Mouse (Mus musculus): Measurements from ENCODE around the gene Rasa2. TPM values are rescaled to one million over a fixed set of nuclear protein-coding genes. Genes with fewer than 3 reads are reported as not detected.
A peak's percentile ranks its signal among the peaks of the same experiment; 100 is the strongest.

The Rasa2 gene
- polyA plus RNA-seq, 1 experiment from 2014 or later, result 14.0 TPM

- DNase-seq (ENCODE audit: low spot score, missing footprints), result no peak
- no peaks in the 10 kb centered on the region for H3K9me3 ChIP-seq (ENCODE audit: control insufficient read depth, low read length)
- no peak overlapping the region for H3K4me2 ChIP-seq
- H3K4me3 ChIP-seq (ENCODE audit: low read depth, low read length), result no peak overlapping the region
- H3K27ac ChIP-seq (ENCODE audit: low read depth, low read length), result no peak overlapping the region
- ATAC-seq (ENCODE audit: low FRiP score), result no peak
- H3K4me1 ChIP-seq (ENCODE audit: control insufficient read depth, insufficient read depth, low read length), result peaks cover 3% of the 10 kb centered on the region; the same call in 1 of the 2 replicates
- H3K27me3 ChIP-seq (ENCODE audit: control insufficient read depth, insufficient read depth, low read length), result 0 out of 2 replicates have a peak, but pooled peaks cover 2% of the 10 kb centered on the region
- WGBS, result 79% methylated on average over 6 of the region's 6 CpGs
- no peak overlapping the region for H3K9ac ChIP-seq (ENCODE audit: low read length)
- H3K36me3 ChIP-seq (ENCODE audit: control insufficient read depth, insufficient read depth, low read length), result no peaks in the 10 kb centered on the region
Measured at GRCm38 (mm10) chr9:96635176-96635575, 3.8 kb upstream of the Rasa2 start.

DNA sequence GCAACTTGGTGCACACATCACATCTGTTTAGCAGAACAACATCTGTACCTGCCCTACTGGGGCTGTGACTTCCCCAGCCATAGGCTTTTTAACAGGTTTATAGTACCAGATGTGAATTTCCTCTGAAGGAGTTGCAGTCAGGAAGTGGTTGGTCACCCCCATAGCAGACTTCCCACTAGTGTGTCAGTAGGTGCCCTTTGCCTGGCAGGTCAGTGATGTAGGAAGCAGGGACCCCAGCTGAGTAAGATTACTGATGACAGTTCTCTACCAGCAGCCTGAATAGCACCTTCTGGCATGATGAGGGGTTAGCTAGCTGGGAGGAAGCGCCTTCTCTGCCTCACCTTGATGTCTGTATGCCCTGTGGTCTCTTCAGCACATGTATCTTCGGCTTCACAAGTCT lies 2.4 kb upstream of the Rasa2 start:
- 0 out of 2 replicates have a peak, but pooled peaks cover 2% of the 10 kb centered on the region for H3K27me3 ChIP-seq (ENCODE audit: control insufficient read depth, insufficient read depth, low read length)
- H3K4me1 ChIP-seq (ENCODE audit: control insufficient read depth, insufficient read depth, low read length), result peaks cover 3% of the 10 kb centered on the region; the same call in 1 of the 2 replicates
- ATAC-seq (ENCODE audit: low FRiP score) (no peak), DNase-seq (ENCODE audit: low spot score, missing footprints) (no peak)
- no peak overlapping the region for H3K4me3 ChIP-seq (ENCODE audit: low read depth, low read length)
- no peak overlapping the region for H3K4me2 ChIP-seq
- no peaks in the 10 kb centered on the region for H3K9me3 ChIP-seq (ENCODE audit: control insufficient read depth, low read length)
- H3K36me3 ChIP-seq (ENCODE audit: control insufficient read depth, insufficient read depth, low read length), result no peaks in the 10 kb centered on the region
- no peak overlapping the region for H3K9ac ChIP-seq (ENCODE audit: low read length)
- no peak overlapping the region for H3K27ac ChIP-seq (ENCODE audit: low read depth, low read length)
- 89% methylated on average over 2 of the region's 2 CpGs for WGBS

GRCm38 (mm10) chr9:96632756-96633155 lies 1.3 kb upstream of the Rasa2 start:
- Histone ChIP-seq H3K9me3 (ENCODE audit: control insufficient read depth, low read length) (no peaks in the 10 kb centered on the region), H3K27me3 (ENCODE audit: control insufficient read depth, insufficient read depth, low read length) (0 out of 2 replicates have a peak, but pooled peaks cover 2% of the 10 kb centered on the region), H3K4me1 (ENCODE audit: control insufficient read depth, insufficient read depth, low read length) (peaks cover 3% of the 10 kb centered on the region; the same call in 1 of the 2 replicates), H3K27ac (ENCODE audit: low read depth, low read length) (no peak overlapping the region), H3K9ac (ENCODE audit: low read length) (no peak overlapping the region), H3K36me3 (ENCODE audit: control insufficient read depth, insufficient read depth, low read length) (no peaks in the 10 kb centered on the region), H3K4me2 (no peak overlapping the region), H3K4me3 (ENCODE audit: low read depth, low read length) (no peak overlapping the region)
- WGBS, result 37% methylated on average over 7 of the region's 7 CpGs
- no peak for ATAC-seq (ENCODE audit: low FRiP score)
- DNase-seq (ENCODE audit: low spot score, missing footprints), result no peak

GRCm38 (mm10) chr9:96632073-96632690 lies 765 bp upstream of the Rasa2 start:
- ATAC-seq (ENCODE audit: low FRiP score), result no peak
- Histone ChIP-seq H3K9ac (ENCODE audit: low read length) (no peak overlapping the region), H3K9me3 (ENCODE audit: control insufficient read depth, low read length) (no peaks in the 10 kb centered on the region), H3K4me2 (peak overlapping the region; percentile 91), H3K4me3 (ENCODE audit: low read depth, low read length) (peak overlapping the region; percentile 91; the same call in 1 of the 2 replicates), H3K27me3 (ENCODE audit: control insufficient read depth, insufficient read depth, low read length) (0 out of 2 replicates have a peak, but pooled peaks cover 2% of the 10 kb centered on the region), H3K36me3 (ENCODE audit: control insufficient read depth, insufficient read depth, low read length) (no peaks in the 10 kb centered on the region), H3K27ac (ENCODE audit: low read depth, low read length) (no peak overlapping the region), H3K4me1 (ENCODE audit: control insufficient read depth, insufficient read depth, low read length) (peaks cover 3% of the 10 kb centered on the region; the same call in 1 of the 2 replicates)
- 67% methylated on average over 6 of the region's 6 CpGs for WGBS
- DNase-seq (ENCODE audit: low spot score, missing footprints), result no peak

DNA sequence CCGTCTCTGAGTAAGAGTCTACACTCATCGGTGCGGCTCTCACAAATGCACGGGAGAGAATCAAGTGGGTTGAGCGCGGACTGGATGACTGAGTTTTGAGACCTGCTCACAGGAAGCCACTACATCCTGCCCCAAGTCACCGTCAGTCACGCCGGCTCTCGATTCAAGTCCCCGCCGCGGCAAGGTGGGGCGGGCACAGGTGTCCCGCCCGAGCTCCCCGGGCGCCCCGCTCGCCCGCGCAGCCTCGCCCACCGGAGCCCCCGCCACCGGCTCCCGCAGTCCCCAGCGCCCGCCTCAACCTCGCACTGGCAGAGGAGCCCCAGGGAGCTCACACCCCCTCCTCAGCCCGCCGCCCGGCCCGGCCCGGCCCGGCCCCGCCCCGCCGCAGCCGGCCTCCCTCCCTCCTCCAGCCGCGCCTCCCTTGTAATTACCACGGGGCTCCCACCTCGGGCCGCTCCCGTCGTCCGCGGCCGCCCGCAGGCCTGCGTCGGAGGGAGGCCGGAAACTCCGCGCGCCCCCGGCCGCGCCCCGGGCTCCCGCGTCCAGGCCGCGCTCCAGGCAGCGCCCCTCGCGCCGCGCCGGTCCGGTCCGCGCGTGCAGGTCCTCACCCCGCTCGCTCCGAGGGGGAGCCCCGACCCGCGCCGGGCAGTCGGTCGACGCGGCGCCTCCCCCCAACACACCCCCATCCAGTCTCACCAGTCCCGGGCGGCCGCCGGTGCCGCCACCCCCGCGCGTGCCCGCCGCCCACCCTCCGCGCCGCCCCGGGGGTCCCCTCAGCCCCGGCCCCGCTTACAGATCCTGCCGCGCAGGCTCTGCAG lies 637 bp downstream of the Rasa2 start:
- peaks cover 3% of the 10 kb centered on the region; the same call in 1 of the 2 replicates for H3K4me1 ChIP-seq (ENCODE audit: control insufficient read depth, insufficient read depth, low read length)
- DNase-seq (ENCODE audit: low spot score, missing footprints) (peak; percentile 95), ATAC-seq (ENCODE audit: low FRiP score) (peak; percentile 86)

GRCm38 (mm10) chr9:96629151-96629550 lies 2.3 kb downstream of the Rasa2 start:
- WGBS, result 72% methylated on average over 4 of the region's 4 CpGs
- no peak overlapping the region for H3K4me2 ChIP-seq
- DNase-seq (ENCODE audit: low spot score, missing footprints), result no peak
- H3K9ac ChIP-seq (ENCODE audit: low read length), result no peak overlapping the region
- no peaks in the 10 kb centered on the region for H3K9me3 ChIP-seq (ENCODE audit: control insufficient read depth, low read length)
- 0 out of 2 replicates have a peak, but pooled peaks cover 2% of the 10 kb centered on the region for H3K27me3 ChIP-seq (ENCODE audit: control insufficient read depth, insufficient read depth, low read length)
- H3K27ac ChIP-seq (ENCODE audit: low read depth, low read length), result no peak overlapping the region
- no peak for ATAC-seq (ENCODE audit: low FRiP score)
- peaks cover 3% of the 10 kb centered on the region; the same call in 1 of the 2 replicates for H3K4me1 ChIP-seq (ENCODE audit: control insufficient read depth, insufficient read depth, low read length)
- no peak overlapping the region for H3K4me3 ChIP-seq (ENCODE audit: low read depth, low read length)
- H3K36me3 ChIP-seq (ENCODE audit: control insufficient read depth, insufficient read depth, low read length), result no peaks in the 10 kb centered on the region

More for the DNA sequence above, 637 bp downstream of the Rasa2 start:
- no peaks in the 10 kb centered on the region for H3K9me3 ChIP-seq (ENCODE audit: control insufficient read depth, low read length)
- H3K27ac ChIP-seq (ENCODE audit: low read depth, low read length), result peak overlapping the region; percentile 95
- H3K4me2 ChIP-seq, result peak overlapping the region; percentile 91
- under 1% methylated on average over 74 of the region's 105 CpGs for WGBS
- H3K4me3 ChIP-seq (ENCODE audit: low read depth, low read length), result peak overlapping the region; percentile 91
- peak overlapping the region; percentile 95 for H3K9ac ChIP-seq (ENCODE audit: low read length)
- no peaks in the 10 kb centered on the region for H3K36me3 ChIP-seq (ENCODE audit: control insufficient read depth, insufficient read depth, low read length)
- H3K27me3 ChIP-seq (ENCODE audit: control insufficient read depth, insufficient read depth, low read length), result 0 out of 2 replicates have a peak, but pooled peaks cover 2% of the 10 kb centered on the region

GRCm38 (mm10) chr9:96627557-96628085 lies 3.8 kb downstream of the Rasa2 start:
- H3K36me3 ChIP-seq (ENCODE audit: control insufficient read depth, insufficient read depth, low read length), result no peaks in the 10 kb centered on the region
- DNase-seq (ENCODE audit: low spot score, missing footprints) (no peak), ATAC-seq (ENCODE audit: low FRiP score) (no peak)
- H3K4me1 ChIP-seq (ENCODE audit: control insufficient read depth, insufficient read depth, low read length), result peaks cover 3% of the 10 kb centered on the region; the same call in 1 of the 2 replicates
- no peak overlapping the region for H3K4me2 ChIP-seq
- no peaks in the 10 kb centered on the region for H3K9me3 ChIP-seq (ENCODE audit: control insufficient read depth, low read length)
- H3K27ac ChIP-seq (ENCODE audit: low read depth, low read length), result no peak overlapping the region
- WGBS, result 33% methylated on average over 5 of the region's 5 CpGs
- no peaks in the 10 kb centered on the region for H3K27me3 ChIP-seq (ENCODE audit: control insufficient read depth, insufficient read depth, low read length)
- no peak overlapping the region for H3K4me3 ChIP-seq (ENCODE audit: low read depth, low read length)
- H3K9ac ChIP-seq (ENCODE audit: low read length), result no peak overlapping the region

- Histone ChIP-seq H3K4me1 (ENCODE audit: control insufficient read depth, insufficient read depth, low read length) (peaks cover 3% of the 10 kb centered on the region; the same call in 1 of the 2 replicates), H3K36me3 (ENCODE audit: control insufficient read depth, insufficient read depth, low read length) (no peaks in the 10 kb centered on the region), H3K27me3 (ENCODE audit: control insufficient read depth, insufficient read depth, low read length) (no peaks in the 10 kb centered on the region), H3K9ac (ENCODE audit: low read length) (no peak overlapping the region), H3K4me3 (ENCODE audit: low read depth, low read length) (no peak overlapping the region), H3K9me3 (ENCODE audit: control insufficient read depth, low read length) (no peaks in the 10 kb centered on the region), H3K4me2 (no peak overlapping the region), H3K27ac (ENCODE audit: low read depth, low read length) (no peak overlapping the region)
- ATAC-seq (ENCODE audit: low FRiP score) (no peak), DNase-seq (ENCODE audit: low spot score, missing footprints) (no peak)
- WGBS, result 88% methylated on average over 1 of the region's 1 CpGs
Measured at GRCm38 (mm10) chr9:96627042-96627441, 4.4 kb downstream of the Rasa2 start.

Measured in midbrain, embryonic 11.5 days (tissue).